Mouse (Mus musculus): ENCODE measurements around the gene Plscr1. TPM values are rescaled to one million over a fixed set of nuclear protein-coding genes. Genes with fewer than 3 reads are reported as not detected.

Plscr1 gene
- total RNA-seq, 1 experiment: 22.2 TPM

GRCm38 (mm10) chr9:92265719-92266118 is 16.2 kb downstream of the Plscr1 start:
- H3K36me3 ChIP-seq (ENCODE audit: control insufficient read depth, insufficient read depth, low read length, poor library complexity, severe bottlenecking): peaks cover 10% of the 10 kb centered on the region
- DNase-seq (ENCODE audit: low read depth, low spot score): no peak
- H3K9me3 ChIP-seq (ENCODE audit: control insufficient read depth, insufficient read depth, low read depth, low read length): no peaks in the 10 kb centered on the region
- no peak overlapping the region for H3K27ac ChIP-seq (ENCODE audit: insufficient read depth, low read depth, low read length, poor library complexity, severe bottlenecking)
- in situ Hi-C loops (cut with MboI; ENCODE audit: low sequenced_read_pairs in 2 of 2, unreplicated experiment in 2 of 2): no loop called here
- peaks cover 0 to 4% of the 10 kb centered on the region in 2 experiments; a peak in 3 of 4 replicates for H3K4me1 ChIP-seq (ENCODE audit: control insufficient read depth in 2 of 2, insufficient read depth in 2 of 2, low read length in 2 of 2, poor library complexity in 1 of 2)
- no peak overlapping the region for H3K4me3 ChIP-seq (ENCODE audit: insufficient read depth in 1 of 2, low read depth in 1 of 2, low read length in 2 of 2, poor library complexity in 1 of 2, severe bottlenecking in 1 of 2)
- TF ChIP-seq CHD2 (IDR thresholded peaks at IDR 0.05; ENCODE audit: low read depth, low read length): no peak
- TF ChIP-seq HCFC1 (IDR thresholded peaks at IDR 0.05; ENCODE audit: borderline replicate concordance, insufficient read depth, low read length): no peak
- no peak for TF ChIP-seq ZNF384 (IDR thresholded peaks at IDR 0.05; ENCODE audit: low read depth, low read length)
- no peak for TF ChIP-seq ZC3H11A (IDR thresholded peaks at IDR 0.05; ENCODE audit: borderline replicate concordance, low read depth, low read length)
- H3K9ac ChIP-seq (ENCODE audit: insufficient read depth, low read depth, low read length, poor library complexity, severe bottlenecking): no peak overlapping the region

- DNase-seq (ENCODE audit: low read depth, low spot score): no peak
- no peaks in the 10 kb centered on the region for H3K4me1 ChIP-seq (ENCODE audit: control insufficient read depth in 2 of 2, insufficient read depth in 2 of 2, low read length in 2 of 2, poor library complexity in 1 of 2)
- no peak for TF ChIP-seq ZNF384 (IDR thresholded peaks at IDR 0.05; ENCODE audit: low read depth, low read length)
- TF ChIP-seq HCFC1 (IDR thresholded peaks at IDR 0.05; ENCODE audit: borderline replicate concordance, insufficient read depth, low read length): no peak
- TF ChIP-seq ZC3H11A (IDR thresholded peaks at IDR 0.05; ENCODE audit: borderline replicate concordance, low read depth, low read length): no peak
- TF ChIP-seq MAFK (IDR thresholded peaks at IDR 0.05; ENCODE audit: insufficient read depth, low read depth, low read length): no peak
- no peak for TF ChIP-seq CHD2 (IDR thresholded peaks at IDR 0.05; ENCODE audit: low read depth, low read length)
- H3K4me3 ChIP-seq (ENCODE audit: insufficient read depth in 1 of 2, low read depth in 1 of 2, low read length in 2 of 2, poor library complexity in 1 of 2, severe bottlenecking in 1 of 2): no peak overlapping the region
- no peaks in the 10 kb centered on the region for H3K9me3 ChIP-seq (ENCODE audit: control insufficient read depth, insufficient read depth, low read depth, low read length)
- H3K36me3 ChIP-seq (ENCODE audit: control insufficient read depth, insufficient read depth, low read length, poor library complexity, severe bottlenecking): peaks cover 10% of the 10 kb centered on the region
- in situ Hi-C loops (cut with MboI; ENCODE audit: low sequenced_read_pairs in 2 of 2, unreplicated experiment in 2 of 2): no loop called here
- H3K9ac ChIP-seq (ENCODE audit: insufficient read depth, low read depth, low read length, poor library complexity, severe bottlenecking): no peak overlapping the region
- no peak overlapping the region for H3K27ac ChIP-seq (ENCODE audit: insufficient read depth, low read depth, low read length, poor library complexity, severe bottlenecking)
These were observed 17.1 kb downstream of the Plscr1 start for GRCm38 (mm10) chr9:92266558-92267171.

GRCm38 (mm10) chr9:92267732-92268131 is 18.2 kb downstream of the Plscr1 start:
- TF ChIP-seq CHD2 (IDR thresholded peaks at IDR 0.05; ENCODE audit: low read depth, low read length): no peak
- no peak for TF ChIP-seq ZNF384 (IDR thresholded peaks at IDR 0.05; ENCODE audit: low read depth, low read length)
- no peak for TF ChIP-seq ZC3H11A (IDR thresholded peaks at IDR 0.05; ENCODE audit: borderline replicate concordance, low read depth, low read length)
- no peak for TF ChIP-seq HCFC1 (IDR thresholded peaks at IDR 0.05; ENCODE audit: borderline replicate concordance, insufficient read depth, low read length)
- no peak for TF ChIP-seq MAFK (IDR thresholded peaks at IDR 0.05; ENCODE audit: insufficient read depth, low read depth, low read length)
- no peak for DNase-seq (ENCODE audit: low read depth, low spot score)
- Histone ChIP-seq H3K4me1 (ENCODE audit: control insufficient read depth in 2 of 2, insufficient read depth in 2 of 2, low read length in 2 of 2, poor library complexity in 1 of 2) (no peaks in the 10 kb centered on the region), H3K9ac (ENCODE audit: insufficient read depth, low read depth, low read length, poor library complexity, severe bottlenecking) (no peak overlapping the region), H3K36me3 (ENCODE audit: control insufficient read depth, insufficient read depth, low read length, poor library complexity, severe bottlenecking) (peaks cover 10% of the 10 kb centered on the region), H3K4me3 (ENCODE audit: insufficient read depth in 1 of 2, low read depth in 1 of 2, low read length in 2 of 2, poor library complexity in 1 of 2, severe bottlenecking in 1 of 2) (no peak overlapping the region), H3K27ac (ENCODE audit: insufficient read depth, low read depth, low read length, poor library complexity, severe bottlenecking) (no peak overlapping the region), H3K9me3 (ENCODE audit: control insufficient read depth, insufficient read depth, low read depth, low read length) (no peaks in the 10 kb centered on the region)
- in situ Hi-C loops (cut with MboI; ENCODE audit: low sequenced_read_pairs in 2 of 2, unreplicated experiment in 2 of 2): no loop called here

- H3K4me3 ChIP-seq (ENCODE audit: insufficient read depth in 1 of 2, low read depth in 1 of 2, low read length in 2 of 2, poor library complexity in 1 of 2, severe bottlenecking in 1 of 2): no peak overlapping the region
- H3K36me3 ChIP-seq (ENCODE audit: control insufficient read depth, insufficient read depth, low read length, poor library complexity, severe bottlenecking): peaks cover 10% of the 10 kb centered on the region
- DNase-seq (ENCODE audit: low read depth, low spot score): no peak
- H3K4me1 ChIP-seq (ENCODE audit: control insufficient read depth in 2 of 2, insufficient read depth in 2 of 2, low read length in 2 of 2, poor library complexity in 1 of 2): 0 out of 4 replicates have a peak, but pooled peaks cover 0 to 2% of the 10 kb centered on the region in 2 experiments
- no peak overlapping the region for H3K9ac ChIP-seq (ENCODE audit: insufficient read depth, low read depth, low read length, poor library complexity, severe bottlenecking)
- in situ Hi-C loops (cut with MboI; ENCODE audit: low sequenced_read_pairs in 2 of 2, unreplicated experiment in 2 of 2): no loop called here
- H3K27ac ChIP-seq (ENCODE audit: insufficient read depth, low read depth, low read length, poor library complexity, severe bottlenecking): no peak overlapping the region
- TF ChIP-seq HCFC1 (IDR thresholded peaks at IDR 0.05; ENCODE audit: borderline replicate concordance, insufficient read depth, low read length) (no peak), MAFK (IDR thresholded peaks at IDR 0.05; ENCODE audit: insufficient read depth, low read depth, low read length) (no peak), CHD2 (IDR thresholded peaks at IDR 0.05; ENCODE audit: low read depth, low read length) (no peak), ZNF384 (IDR thresholded peaks at IDR 0.05; ENCODE audit: low read depth, low read length) (no peak), ZC3H11A (IDR thresholded peaks at IDR 0.05; ENCODE audit: borderline replicate concordance, low read depth, low read length) (no peak)
- no peaks in the 10 kb centered on the region for H3K9me3 ChIP-seq (ENCODE audit: control insufficient read depth, insufficient read depth, low read depth, low read length)
These were observed 20.4 kb downstream of the Plscr1 start for GRCm38 (mm10) chr9:92269829-92270404.
